Mouse (Mus musculus): ENCODE data around the gene Cryga. TPM values are rescaled to one million over a fixed set of nuclear protein-coding genes. Genes with fewer than 3 reads are reported as not detected.

Gene Cryga
- total RNA-seq (2023) = not detected in 4 replicates

GRCm38 (mm10) chr1:65103273-65103672 lies at the start of gene Cryga:
Gene Cryga, minus strand, starts transcription at chr1:65103373.

GRCm38 (mm10) chr1:65122574-65123372 lies 19.6 kb upstream of the Cryga start, which contains the start of gene D630023F18Rik:
Gene D630023F18Rik, minus strand, starts transcription at chr1:65123214.

GRCm38 (mm10) chr1:65119438-65119837 lies 16.3 kb upstream of the Cryga start, which contains the start of gene Gm28845:
Gene Gm28845, minus strand, starts transcription at chr1:65119558.

GRCm38 (mm10) chr1:65082188-65082587 lies 21.0 kb downstream of the Cryga start, which contains the start of gene Crygb:
Gene Crygb, minus strand, starts transcription at chr1:65082288.

GRCm38 (mm10) chr1:65073589-65073988 lies 29.6 kb downstream of the Cryga start, which contains the start of gene Crygc:
Gene Crygc, minus strand, starts transcription at chr1:65073689.

GRCm38 (mm10) chr1:65063352-65063751 lies 39.8 kb downstream of the Cryga start, which contains the start of gene Crygd:
Gene Crygd, minus strand, starts transcription at chr1:65063452.

GRCm38 (mm10) chr1:65050952-65051351 lies 52.2 kb downstream of the Cryga start, which contains the start of gene Cryge:
Gene Cryge, minus strand, starts transcription at chr1:65051149.

Other genes starting within 250 kb of the Cryga start
- gene Plekhm3, start 146.5 kb downstream of the Cryga start, total RNA-seq (2023) = 105 to 118 TPM (median 113 TPM) in 4 replicates
- not detected in 4 replicates for gene Akr1cl, start 70.6 kb downstream of the Cryga start, total RNA-seq (2023)
- gene Cryge, start 52.2 kb downstream of the Cryga start, total RNA-seq (2023) = not detected in 4 replicates
- gene Crygd, start 39.9 kb downstream of the Cryga start, total RNA-seq (2023) = not detected in 4 replicates
- not detected in 4 replicates for gene Crygc, start 29.7 kb downstream of the Cryga start, total RNA-seq (2023)
- gene Crygb, start 21.1 kb downstream of the Cryga start, total RNA-seq (2023) = not detected in 4 replicates
- not detected in 4 replicates for gene Gm28845, start 16.2 kb upstream of the Cryga start, total RNA-seq (2023)
- not detected in 4 replicates for gene D630023F18Rik, start 19.8 kb upstream of the Cryga start, total RNA-seq (2023)
- 4.8 to 8.2 TPM (median 5.8 TPM) in 4 replicates for gene Idh1, start 83.1 kb upstream of the Cryga start, total RNA-seq (2023)
- gene Pikfyve, start 83.3 kb upstream of the Cryga start, total RNA-seq (2023) = 55.2 to 61.9 TPM (median 59.3 TPM) in 4 replicates
- gene Pth2r, start 178.7 kb upstream of the Cryga start, total RNA-seq (2023) = not detected in 4 replicates